Mouse (Mus musculus): ENCODE data around the gene Mapt.

DNA sequence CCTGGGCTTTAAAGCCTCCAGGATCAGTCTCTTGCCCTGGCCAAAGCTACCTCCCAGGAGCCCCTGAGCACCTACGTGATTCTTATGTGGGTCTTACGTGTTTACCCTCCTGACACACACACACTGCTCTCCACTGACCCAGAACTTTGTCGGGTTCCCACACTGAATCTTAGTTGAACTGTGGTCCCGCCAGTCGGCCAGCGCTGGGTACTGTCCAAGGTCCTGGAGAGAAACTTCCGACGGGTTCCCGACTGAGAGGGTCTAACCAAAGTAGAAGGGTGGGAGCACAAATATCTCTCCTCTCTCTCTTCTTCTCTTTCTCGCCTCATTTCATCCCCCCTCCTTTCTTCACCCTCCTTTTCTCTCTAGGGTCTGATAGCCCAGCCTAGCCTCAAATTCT is 33.3 kb upstream of the Mapt start:
- no peak for TF ChIP-seq CTCF (conservative IDR thresholded peaks at IDR 0.05; ENCODE audit: insufficient read depth, insufficient read length, low read depth, low read length)
- TF ChIP-seq POLR2A (IDR thresholded peaks at IDR 0.05; ENCODE audit: low read depth, low read length) = no peak
